Mouse (Mus musculus) gastrocnemius, postnatal 10 days (tissue): ENCODE data around the gene Psmb2. TPM values are rescaled to one million over a fixed set of nuclear protein-coding genes. Genes with fewer than 3 reads are reported as not detected.

Experiments
- DNase-seq: peaks from one replicate; pipeline ENCODE4 v3.0.0; 2021; ENCODE audit warnings: mixed read lengths
- long read RNA-seq, 2 experiments: library from polyadenylated mRNA; stranded (forward); transcript quantifications; one replicate each; pipeline ENCODE4 v2.0.0; 2021
- total RNA-seq, 2 experiments: library from RNA; stranded (reverse); gene quantifications; 2 replicates each; pipeline ENCODE4 v1.2.3; 2021

The Psmb2 gene
- 100 to 1,000 TPM; 117 to 119 TPM for total RNA-seq
- long read RNA-seq, experiment 1, transcript Psmb2-201 (6 exons, 859 nt) = major isoform, 107 of 115 reads
- long read RNA-seq, experiment 1, partial matches to known transcripts = 1 of 115 reads
- long read RNA-seq, experiment 1, other reads (novel, unspliced or antisense) = 4 of 115 reads
- long read RNA-seq, experiment 2, transcript Psmb2-201 (6 exons, 859 nt) = major isoform, 126 of 128 reads
- long read RNA-seq, experiment 2, partial matches to known transcripts = 0 of 128 reads
- long read RNA-seq, experiment 2, other reads (novel, unspliced or antisense) = 1 of 128 reads

DNA sequence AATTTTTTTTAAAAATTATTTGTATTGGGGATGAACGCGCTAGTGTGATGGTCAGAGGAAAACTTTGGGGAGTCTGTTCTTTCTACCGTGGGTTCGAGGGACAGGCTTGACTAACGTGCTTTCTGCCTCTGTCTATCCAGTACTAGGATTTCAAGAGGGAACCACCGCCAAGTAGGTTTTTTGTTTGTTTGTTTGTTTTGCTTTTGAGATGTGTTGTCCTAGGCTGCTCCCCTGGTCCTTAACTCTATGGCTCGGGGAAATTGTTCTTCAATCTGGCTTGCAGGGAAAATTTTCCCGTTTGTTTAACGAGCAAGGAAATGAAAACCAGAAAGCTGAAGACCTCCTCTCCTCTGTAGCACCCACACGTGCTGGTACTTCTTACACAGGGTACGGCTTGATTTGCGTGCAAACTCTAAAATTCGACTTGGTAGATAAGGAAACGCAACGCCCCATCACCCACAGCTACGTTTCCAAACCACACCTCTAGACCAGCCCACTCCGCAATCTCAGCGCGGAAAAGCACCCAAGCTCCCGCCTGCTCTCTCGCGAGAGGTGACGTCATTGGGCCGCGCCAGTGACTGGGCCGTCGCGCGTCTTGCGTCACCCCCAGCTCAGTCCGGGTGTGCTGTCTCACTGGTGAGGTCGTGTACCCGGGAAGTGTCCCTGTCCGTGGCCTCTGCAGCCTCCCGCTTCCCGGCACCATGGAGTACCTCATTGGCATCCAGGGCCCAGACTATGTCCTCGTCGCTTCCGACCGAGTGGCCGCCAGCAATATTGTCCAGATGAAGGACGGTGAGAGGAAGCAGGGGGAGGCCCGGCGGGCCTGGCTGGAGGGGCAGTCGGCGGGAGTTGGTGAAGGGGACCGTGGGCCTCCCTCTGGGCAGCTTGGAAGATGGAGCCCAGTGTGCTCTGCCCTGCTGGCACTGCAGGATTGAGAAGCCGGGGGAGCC lies at the start of gene Psmb2:
TSS of gene Psmb2 (plus strand) at position 577 of the 950 bp plus-strand sequence.
- DNase-seq = peak; percentile 100

DNA sequence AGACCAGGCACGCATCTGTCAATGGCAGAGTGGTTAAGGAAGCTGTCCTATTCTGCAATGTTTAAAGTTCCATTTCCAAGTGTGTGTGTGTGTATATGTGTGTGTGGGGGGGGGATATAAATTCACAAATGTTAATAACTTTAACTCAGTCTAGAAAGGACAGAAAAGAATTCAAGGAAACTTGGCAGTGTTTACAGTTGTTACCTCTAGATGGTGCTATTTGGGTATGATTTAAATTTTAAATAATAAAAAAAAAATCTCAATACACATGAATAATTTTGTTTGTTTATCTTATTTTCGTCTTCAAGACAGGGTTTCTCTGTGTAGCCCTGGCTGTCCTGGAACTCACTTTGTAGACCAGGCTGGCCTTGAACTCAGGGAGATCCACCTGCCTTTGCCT lies 45.5 kb upstream of the Psmb2 start:
- no peak for DNase-seq

DNA sequence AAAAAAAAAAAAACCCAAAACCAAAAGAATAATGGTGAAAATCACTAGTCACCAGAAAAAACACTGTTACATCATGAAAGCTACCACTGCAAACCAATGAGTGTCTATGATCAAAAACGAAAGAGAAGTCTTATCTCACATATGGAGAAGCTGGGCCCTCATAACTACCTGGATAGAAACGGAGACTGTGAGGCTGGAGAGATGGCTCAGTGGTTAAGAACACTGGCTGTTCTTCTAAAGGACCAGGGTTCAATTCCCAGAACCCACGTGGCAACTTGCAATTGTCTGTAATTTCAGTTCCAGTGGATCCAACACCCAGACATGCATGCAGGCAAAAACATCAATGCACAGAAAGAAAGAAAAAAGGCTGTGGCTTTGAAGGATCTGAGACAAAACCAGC lies 44.8 kb upstream of the Psmb2 start:
- no peak for DNase-seq

DNA sequence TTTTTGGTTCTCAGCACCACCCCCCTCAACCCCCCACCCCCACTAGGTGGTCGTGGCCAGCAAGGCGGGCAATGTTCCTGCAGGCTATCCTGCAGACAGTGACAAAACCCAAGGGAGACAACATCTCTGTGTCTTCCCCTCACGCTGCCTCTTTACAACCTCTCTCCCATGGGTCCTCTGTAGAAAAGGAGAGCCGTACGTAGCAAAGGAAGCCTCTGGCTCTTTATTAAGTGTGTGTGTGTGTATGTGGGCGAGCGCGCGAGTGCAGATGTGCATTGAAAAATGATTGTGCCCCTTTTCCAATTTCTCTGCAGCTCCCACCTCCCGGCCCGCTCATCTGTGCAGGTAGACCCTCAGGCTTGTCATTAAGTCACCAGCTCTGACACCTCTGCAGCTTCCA lies 41.1 kb upstream of the Psmb2 start:
- no peak for DNase-seq

DNA sequence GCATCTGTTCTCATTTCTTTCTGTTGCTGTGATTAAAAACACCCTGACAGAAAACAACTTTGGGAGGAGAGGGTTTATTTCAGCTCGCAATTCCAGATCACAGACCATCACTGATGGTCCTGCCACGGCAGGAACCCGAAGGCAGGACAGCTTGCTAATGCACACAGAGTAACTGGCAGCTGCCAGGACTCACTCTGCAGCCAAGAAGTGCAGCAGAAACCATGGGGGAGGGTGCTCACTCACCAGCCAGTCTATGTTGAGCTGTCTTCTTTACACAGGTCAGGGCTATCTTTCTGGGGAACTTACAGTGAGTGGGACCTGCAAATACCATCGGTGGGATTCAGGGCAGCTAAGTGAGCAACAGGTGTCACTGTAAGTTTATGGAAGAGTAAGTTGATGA lies 40.0 kb upstream of the Psmb2 start:
- DNase-seq = no peak

DNA sequence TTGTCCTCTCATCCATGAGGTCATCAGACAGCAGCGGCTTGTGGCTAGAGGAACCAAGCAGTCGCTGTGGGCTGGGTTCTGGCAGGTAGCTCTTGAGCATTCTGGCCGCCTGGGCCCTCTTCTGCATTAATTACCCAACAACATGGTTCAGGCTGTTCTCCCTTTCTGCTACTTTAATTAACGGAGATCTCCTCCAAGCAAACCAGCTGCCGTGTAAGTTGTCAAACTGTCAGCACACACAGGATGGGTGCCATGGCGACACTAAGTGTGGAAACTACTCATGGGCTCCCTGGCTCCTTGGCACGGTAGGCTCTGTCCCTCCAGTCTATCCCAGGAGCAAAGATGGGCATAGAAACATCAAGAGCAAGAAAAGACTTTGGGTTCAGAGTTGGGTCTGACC lies 38.1 kb upstream of the Psmb2 start:
- DNase-seq = no peak

DNA sequence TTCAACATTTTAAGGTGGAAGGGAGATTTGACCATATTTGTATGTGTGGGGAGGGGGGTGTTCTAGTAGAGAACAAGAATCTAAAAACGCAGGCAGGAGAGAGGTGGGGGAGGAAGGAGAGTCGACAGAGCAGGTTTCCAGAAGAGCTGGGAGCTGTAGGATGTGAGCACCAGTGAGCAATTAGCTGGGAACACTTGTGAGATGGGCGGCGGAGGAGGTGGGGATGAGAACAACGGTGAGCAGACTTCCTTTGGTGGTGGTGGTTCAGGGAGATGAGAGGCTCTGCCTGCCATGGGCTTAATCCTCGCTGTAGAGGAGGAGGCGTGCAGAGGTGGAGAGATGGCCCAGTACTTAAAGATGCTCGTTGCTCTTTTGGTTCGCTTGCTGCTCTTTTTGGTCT lies 35.5 kb upstream of the Psmb2 start:
- DNase-seq = no peak

DNA sequence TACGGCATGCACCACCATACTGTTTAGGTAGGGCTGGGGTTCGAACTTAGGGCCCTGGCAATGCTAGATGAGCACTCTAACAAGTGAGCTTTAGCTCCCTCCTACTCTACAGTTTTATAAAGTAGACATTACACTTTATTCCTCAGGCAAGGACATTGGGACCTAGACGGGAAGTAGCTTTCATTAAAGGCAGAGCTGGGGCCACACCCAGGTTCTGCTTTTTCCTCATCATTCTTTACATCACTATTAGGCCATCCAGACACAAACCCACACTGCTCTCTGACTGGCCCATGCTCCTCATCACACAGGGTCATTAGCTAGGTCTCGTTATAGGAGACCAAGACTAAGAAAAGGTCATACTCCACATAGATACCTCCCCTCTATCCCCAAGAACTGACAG lies 33.6 kb upstream of the Psmb2 start:
- no peak for DNase-seq

DNA sequence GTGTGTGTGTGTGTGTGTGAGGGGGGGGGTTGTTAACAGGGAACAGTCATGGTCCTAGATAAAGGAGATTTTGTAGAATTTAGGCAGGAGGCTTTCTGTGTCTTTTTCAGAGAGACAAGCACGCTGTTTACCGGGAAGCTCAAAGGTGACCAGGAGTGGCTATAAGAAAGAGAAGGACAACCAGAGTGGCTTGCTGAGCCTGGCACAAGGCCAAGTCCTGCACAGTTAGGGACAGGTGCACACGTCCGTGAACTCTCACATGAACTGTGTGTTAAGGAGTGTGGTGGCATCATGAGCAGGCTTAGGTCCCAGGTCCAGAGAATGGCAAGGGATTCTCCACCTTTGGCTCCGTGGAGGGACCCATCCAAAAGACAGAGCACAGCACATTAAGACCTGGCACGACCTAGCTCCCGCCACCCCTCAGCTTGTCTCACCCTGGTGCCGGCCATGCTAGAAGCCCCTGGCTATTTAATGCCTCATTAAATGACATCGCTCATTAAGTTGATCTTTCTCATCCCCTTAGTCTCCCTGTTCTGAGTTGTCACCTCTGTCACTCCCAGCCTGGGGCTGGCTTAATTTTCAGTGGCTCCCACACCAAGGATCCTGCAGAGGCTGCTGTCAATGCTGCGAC lies 33.0 kb upstream of the Psmb2 start:
- no peak for DNase-seq

DNA sequence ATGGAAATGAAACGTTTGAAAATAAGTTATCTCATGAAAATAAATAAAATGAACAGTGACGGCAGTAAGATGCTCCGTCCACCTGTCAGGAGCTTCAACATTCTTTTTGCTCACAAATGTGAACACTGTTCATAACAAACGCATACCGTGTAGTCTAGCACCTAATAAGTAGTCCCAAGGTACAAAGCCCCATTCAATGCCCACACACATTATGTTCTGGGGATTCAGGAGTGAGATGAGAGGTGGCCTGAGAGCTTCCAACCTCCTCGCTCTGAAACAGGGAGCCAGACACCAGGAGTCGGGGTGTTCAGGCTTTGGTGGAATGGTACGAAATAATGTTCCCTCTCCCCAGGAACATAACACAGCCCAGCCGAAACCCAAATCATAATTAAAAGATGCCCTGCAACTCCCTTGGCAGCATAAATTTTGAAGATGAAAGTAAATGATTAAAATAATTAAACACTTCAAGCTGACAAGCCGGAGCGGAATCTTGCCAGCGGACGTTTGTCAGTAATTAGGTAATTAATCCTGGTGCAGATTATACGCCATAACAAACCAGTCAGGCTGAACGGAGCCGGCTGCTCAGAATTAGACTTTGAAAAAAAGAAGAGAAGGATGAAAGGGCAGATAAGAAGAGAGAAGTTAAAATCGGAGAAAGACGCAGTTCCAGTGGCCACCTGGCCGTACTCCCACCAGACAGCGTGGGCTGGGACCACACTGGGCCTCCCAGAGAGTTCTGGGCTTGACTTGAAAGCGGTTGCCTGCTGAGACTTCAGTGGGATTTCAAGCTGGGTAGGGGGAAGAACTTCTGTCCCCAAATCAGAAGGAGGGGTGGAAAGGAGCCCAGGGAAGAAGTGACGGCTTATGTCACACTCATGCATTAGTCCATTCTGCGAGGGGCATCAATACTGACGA lies 29.2 kb upstream of the Psmb2 start:
- DNase-seq = no peak

DNA sequence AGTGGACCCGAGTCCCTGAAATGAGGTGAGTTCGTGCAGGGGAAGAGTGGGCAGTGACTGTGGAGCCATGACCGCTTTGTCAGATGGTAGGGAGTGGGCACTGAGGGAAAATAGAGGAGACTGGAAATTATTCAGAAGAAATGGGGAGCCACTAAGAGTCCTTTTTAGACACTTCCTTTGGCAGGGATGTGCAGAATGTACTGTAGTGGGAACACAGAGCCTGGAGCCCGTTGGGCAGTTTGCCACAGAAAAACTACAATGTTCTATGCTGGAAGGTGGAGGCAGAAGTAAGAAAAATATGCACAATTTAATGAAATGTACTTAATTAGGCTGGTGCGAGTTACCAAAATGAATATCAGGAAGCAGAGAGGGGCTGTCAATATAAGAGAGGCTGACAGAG lies 24.3 kb upstream of the Psmb2 start:
- no peak for DNase-seq

DNA sequence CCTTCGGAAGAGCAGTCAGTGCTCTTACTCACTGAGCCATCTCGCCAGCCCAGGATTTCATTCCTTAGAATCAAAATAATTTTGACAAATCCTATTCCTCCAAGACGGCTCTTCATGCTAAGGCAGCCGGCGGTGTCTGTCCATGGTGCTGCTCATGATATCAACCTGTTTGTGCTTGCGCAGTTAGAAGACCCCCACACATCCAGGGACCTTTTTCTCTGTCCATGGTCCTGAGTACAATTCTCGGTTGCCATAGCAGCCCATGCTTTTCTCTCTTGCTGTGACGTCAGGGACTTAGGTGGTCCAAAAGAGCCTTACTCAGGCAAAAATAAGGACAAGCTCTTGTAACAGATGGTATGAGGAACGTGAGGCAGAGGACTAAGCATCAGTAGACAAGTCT lies 22.1 kb upstream of the Psmb2 start:
- DNase-seq = no peak

DNA sequence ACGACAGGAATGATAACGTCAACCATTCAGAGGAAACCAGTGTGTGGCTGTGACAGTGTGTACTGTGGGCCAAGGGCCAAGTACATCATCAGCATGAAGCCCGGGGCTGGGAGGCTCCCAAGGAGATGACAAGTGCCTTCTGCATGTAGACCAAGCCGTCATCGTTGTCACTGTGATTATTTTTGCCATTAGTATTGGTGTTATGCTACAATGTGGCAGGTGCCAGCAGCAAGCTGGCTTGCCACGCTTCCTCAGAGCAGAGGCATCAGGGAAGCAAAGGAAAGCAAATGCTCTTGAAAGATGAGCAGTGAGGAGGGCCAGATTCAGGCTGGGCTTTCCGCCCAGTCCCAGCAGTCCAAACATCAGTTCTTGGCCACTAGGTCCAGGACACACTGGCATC lies 16.2 kb upstream of the Psmb2 start:
- DNase-seq = no peak

DNA sequence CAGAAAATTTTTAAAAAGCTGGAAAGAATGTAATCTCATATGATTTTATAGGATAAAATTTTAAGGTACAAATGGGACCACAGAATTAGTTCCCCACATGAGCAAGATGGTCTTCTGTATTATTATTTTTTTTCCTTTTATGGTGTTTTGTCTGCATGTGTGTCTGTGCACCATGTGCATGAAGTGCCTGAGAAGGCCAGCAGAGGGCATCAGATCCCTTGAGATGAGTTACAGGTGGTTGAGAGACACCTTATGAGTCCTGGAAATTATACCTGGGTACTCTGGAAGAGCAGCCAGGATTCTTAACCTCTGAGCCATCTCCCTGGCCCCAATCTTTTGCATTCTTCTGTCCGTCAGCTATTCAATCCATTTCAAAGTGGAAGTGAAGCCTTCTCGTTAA lies 10.4 kb upstream of the Psmb2 start:
- no peak for DNase-seq

DNA sequence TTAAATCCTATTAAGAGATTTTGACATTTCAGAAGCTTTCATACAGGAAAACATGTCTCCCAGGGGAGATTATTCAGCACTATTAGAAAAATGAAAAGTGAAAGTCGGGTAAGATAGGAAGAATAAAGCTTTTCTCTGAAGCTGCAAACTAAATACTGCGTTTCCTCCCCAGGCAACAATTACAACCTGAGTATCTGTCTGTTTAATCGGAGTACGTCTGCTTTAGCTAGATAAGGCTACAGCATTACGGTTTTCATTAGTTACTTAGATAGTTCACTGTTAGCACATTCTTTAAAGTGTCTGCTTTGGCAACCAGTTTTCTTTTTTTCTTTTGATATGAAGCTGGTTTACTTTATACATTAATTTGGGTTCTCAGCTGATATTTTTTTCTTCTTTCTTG lies 4.9 kb downstream of the Psmb2 start:
- DNase-seq = no peak

DNA sequence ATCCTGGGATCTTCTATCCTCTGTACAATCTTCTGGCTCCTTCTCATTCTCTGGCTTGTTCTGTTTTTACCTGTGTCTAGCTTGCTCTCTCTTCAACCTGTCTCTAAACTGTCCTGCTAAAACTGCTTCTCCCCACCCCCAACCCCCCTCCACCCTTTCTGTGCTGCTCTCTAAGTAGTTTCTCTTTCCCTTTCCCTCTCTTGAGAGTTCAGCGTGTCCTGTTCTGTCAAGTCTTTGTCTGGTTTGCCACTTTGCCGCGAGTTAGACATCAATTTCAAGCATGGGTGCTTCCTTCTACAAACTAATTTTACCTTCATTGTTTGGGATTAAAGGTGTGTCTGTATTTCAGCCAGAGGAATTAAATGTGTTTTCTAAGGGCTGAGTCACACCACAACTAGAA lies 5.7 kb downstream of the Psmb2 start:
- no peak for DNase-seq

DNA sequence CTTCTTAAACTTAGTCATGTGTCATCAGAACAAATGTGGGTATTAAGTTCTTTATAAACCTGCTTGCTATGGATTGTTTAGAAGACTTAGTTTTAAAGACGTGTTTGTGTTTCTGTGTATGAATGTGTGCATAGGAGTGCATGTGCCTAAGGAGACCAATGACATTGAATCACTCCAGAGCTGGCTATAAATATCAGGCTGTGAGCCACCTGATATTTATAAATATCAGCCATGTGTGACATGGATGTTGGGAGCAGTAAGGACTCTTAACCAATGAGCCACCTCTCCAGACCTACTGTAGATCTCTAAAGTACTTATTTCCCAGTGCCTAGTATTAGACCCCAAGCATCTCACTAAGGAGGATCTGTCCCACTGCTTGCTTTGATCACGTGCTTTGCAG lies 12.0 kb downstream of the Psmb2 start:
- DNase-seq = no peak

DNA sequence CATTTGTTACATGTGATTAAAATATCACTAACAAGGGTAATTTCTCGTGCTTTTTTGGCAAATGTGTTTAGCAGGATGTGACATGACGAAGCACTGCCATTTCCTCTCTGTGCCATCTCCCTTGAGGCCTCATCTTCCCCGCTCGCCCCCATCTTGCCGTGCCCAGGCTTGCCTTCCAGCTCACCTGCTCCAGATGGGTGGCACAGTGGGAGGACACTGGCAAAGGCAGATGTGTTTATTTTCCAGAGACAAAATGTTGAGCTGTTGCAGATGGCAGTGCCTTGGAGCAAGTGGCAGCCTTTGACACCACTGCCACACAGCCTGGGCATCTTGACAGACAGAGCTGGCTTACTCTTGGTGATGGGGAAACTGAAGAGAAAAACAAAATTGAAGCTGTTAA lies 15.6 kb downstream of the Psmb2 start:
- no peak for DNase-seq

DNA sequence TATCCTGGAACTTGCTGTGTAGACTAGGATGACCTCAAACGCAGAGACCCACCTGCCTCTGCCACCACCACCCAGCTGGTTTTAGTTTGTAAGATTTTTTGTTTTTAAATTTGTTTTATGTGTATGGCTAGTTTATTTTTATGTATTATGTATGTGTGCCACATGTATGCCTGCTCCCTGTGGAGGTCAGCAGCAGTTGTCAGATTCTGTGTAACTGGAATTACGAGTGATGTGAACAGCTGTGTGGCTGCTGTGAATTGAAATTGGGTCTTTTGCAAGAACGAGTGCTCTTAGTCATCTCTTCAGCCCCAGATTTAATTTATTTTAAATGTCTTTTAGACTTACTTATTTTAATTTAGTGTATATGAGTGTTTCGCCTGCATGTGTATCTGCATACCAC lies 19.5 kb downstream of the Psmb2 start:
- no peak for DNase-seq

DNA sequence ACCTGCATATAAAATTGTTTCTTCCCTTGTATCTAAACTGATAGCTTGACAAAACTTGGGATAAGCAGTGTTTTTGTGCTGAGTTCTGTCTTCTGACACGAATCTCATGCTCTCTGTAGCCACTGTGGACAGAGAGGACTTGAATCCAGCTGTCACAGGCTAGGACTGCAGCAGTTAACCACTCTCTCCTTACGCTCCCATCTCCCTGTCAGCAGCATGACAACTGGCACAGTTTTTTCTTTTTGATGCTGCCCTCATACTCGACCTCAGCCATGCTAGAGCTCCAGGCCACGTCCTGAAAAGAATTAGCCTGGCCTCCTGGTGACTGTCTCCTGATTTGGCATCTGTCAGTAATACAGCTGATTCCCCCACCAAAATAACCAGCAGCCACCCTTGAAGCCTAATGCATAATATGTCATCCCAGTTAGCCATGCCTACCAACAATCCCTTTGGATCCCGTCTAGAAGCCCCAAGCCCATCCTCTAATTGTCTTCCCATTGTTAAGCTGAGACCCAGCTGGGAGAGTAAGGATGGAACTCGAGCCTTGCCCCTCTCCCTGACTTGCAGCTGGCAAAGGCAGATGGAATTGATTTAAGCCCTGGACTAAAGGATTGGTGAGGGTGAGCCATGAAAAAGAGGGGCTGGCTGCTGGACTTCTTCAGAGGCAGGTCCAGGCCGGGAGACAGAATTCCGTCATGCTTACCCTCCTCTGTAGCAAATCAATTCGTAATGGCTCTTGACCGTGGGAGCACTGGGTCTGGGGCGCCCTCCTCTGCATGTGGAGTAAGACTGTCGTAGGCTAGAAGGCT lies 29.4 kb downstream of the Psmb2 start:
- DNase-seq = no peak

DNA sequence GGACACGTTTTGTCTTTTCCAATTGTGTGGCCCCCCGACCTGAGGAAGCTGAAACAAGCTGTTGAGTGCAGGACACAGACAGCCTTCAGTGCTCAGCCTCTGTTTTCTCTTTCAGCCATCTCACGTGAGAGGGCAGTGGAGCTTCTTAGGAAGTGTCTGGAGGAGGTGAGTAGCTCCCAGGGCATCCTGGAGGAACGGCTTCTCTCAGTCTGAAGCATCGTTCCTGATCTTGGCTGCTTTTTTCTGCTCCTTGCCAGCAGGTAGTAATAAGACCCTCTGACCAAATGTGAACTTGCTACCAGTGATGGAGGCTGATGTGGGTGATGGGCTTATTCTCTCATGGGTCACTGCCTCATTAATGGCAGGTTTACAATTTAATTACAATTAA lies 30.0 kb downstream of the Psmb2 start:
- no peak for DNase-seq
